Mouse (Mus musculus): ENCODE measurements around the gene Rgs5.

DNA sequence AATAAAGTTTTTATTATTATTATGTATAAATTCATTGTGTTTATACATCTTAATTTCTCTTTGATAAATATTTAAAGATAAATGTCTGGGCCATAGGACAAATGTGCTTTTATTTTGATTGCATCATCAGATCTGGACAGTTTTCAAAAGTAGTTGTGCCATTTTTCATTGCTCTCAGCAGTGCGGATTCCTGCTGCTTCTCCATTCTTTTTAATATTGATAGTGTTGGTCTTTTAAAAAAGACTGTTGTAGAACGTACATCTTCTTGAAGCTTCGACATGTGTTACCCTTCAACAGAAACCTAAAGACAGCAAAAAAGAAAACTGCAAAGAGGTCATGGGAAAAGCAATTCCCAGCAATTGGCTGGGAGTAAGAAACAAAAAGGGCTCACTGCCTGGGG lies 49.1 kb upstream of the Rgs5 start:
- TF ChIP-seq GATA1 (IDR thresholded peaks at IDR 0.05; ENCODE audit: borderline replicate concordance, low read length) (no peak), FLI1 (IDR thresholded peaks at IDR 0.05; ENCODE audit: low read length) (no peak)
